Mouse (Mus musculus): ENCODE data around the gene Tenm2.

- TF ChIP-seq POLR2A (IDR thresholded peaks at IDR 0.05; ENCODE audit: borderline replicate concordance, low read depth, low read length) (no peak), CTCF (IDR thresholded peaks at IDR 0.05; ENCODE audit: low read depth, low read length) (no peak)
Observed at GRCm38 (mm10) chr11:36280533-36280932, 955.2 kb downstream of the Tenm2 start.

Data from bone marrow macrophage, adult 2 months (primary cell).